Mouse (Mus musculus) stomach, postnatal 0 days (tissue): ENCODE measurements at regions not wholly inside any gene's neighbourhood (a gene's known extent, or its start where the extent isn't known, plus 50 kb on each side); places are given as distances from the start of the nearest gene placed in this dataset.
"Not testable (repeated sequence)": the region's sequence is repeated elsewhere in the genome, so short reads cannot be mapped to it uniquely, and the experiment has no call there.

Experiments used
- ATAC-seq: fragments of 200-750 bp; cut with Nextera tagmentation; 2 replicates; pipeline ENCODE4 v1.8.0; 2017; ENCODE audit not compliant: low FRiP score, low TSS enrichment
- DNase-seq: peaks from one replicate; pipeline ENCODE4 v3.0.0-alpha.2; 2016; ENCODE audit warnings: low spot score
- H3K27ac ChIP-seq: fragments of 300-500 bp; sonication (generic); replicated peaks from 2 replicates; pipeline ENCODE4 v1.5.1; 2014; ENCODE audit warnings: mild to moderate bottlenecking, control low read depth
- H3K27me3 ChIP-seq: fragments of 300-500 bp; sonication (generic); 2 replicates; pipeline ENCODE4 v1.6.1; 2014; ENCODE audit warnings: low read length; ENCODE audit not compliant: control insufficient read depth, insufficient read depth
- H3K36me3 ChIP-seq: fragments of 300-500 bp; sonication (generic); 2 replicates; pipeline ENCODE4 v1.6.1; 2014; ENCODE audit warnings: low read length, mixed read lengths; ENCODE audit not compliant: control insufficient read depth, insufficient read depth
- H3K4me1 ChIP-seq: fragments of 300-500 bp; sonication (generic); replicated peaks from 2 replicates; pipeline ENCODE4 v1.6.1; 2014; ENCODE audit warnings: antibody characterized with exemption; ENCODE audit not compliant: control insufficient read depth, insufficient read depth
- H3K4me2 ChIP-seq: fragments of 300-500 bp; sonication (generic); replicated peaks from 2 replicates; pipeline ENCODE4 v1.6.1; 2014; ENCODE audit warnings: low read depth, mild to moderate bottlenecking, control low read depth, moderate library complexity
- H3K4me3 ChIP-seq: fragments of 300-500 bp; sonication (generic); 2 replicates; pipeline ENCODE4 v1.5.1; 2014; ENCODE audit warnings: low read depth, low read length, control low read depth
- H3K9ac ChIP-seq: fragments of 300-500 bp; sonication (generic); 2 replicates; pipeline ENCODE4 v1.6.1; 2014; ENCODE audit warnings: mild to moderate bottlenecking, low read length, control low read depth, mixed read lengths
- H3K9me3 ChIP-seq: fragments of 300-500 bp; sonication (generic); 2 replicates; pipeline ENCODE4 v1.6.1; 2016; ENCODE audit warnings: low read length; ENCODE audit not compliant: control insufficient read depth
- CTCF ChIP-seq: IDR thresholded peaks from 2 replicates; pipeline ENCODE4 v1.5.1; 2016; ENCODE audit warnings: antibody characterized with exemption, low read depth, mild to moderate bottlenecking, moderate library complexity
- EP300 ChIP-seq: optimal IDR thresholded peaks from 2 replicates; pipeline ENCODE3; 2016; ENCODE audit warnings: antibody characterized with exemption
- WGBS: fragments of 180-500 bp; shearing (Covaris S2); extraction: QIAGEN DNeasy Blood & Tissue Kit; methylation state at CpG from one replicate; pipeline ENCODE4 v1.1.7; 2014; 5-methylcytosine and 5-hydroxymethylcytosine counted together

DNA sequence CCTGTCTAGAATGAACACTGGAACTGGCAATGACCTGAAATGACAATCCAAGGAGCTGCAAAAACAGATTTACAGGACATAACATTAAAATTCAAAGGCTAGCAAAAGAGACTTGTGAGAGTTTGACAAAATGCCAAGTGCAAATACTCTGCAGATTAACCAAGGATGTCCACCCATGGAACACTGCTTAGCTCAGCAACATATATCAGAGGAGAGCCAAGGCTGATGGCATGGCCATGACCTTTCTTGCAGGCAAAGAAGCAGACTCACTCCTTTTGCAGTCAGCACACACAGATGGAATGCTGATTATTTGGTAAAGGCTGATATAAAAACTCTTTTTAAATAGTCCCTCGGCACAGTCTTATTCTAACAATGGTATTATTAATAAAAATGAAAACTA lies 320.3 kb upstream of the St6gal2 start:
- ATAC-seq (no peak), DNase-seq (no peak)
- TF ChIP-seq EP300, result no peak
- TF ChIP-seq CTCF, result no peak
- Histone ChIP-seq H3K4me1 (no peaks in the 10 kb centered on the region), H3K4me3 (no peak overlapping the region), H3K4me2 (no peak overlapping the region), H3K36me3 (no peaks in the 10 kb centered on the region), H3K27ac (no peak overlapping the region), H3K27me3 (no peaks in the 10 kb centered on the region), H3K9me3 (no peaks in the 10 kb centered on the region), H3K9ac (no peak overlapping the region)
- 59% methylated on average over 1 of the region's 1 CpGs for WGBS

GRCm38 (mm10) chr17:55130100-55130499 lies 315.1 kb upstream of the St6gal2 start:
- H3K4me2 ChIP-seq, H3K36me3 ChIP-seq, DNase-seq, H3K4me1 ChIP-seq, H3K27me3 ChIP-seq, H3K4me3 ChIP-seq, H3K9me3 ChIP-seq, H3K9ac ChIP-seq, H3K27ac ChIP-seq: not testable (repeated sequence)
- ATAC-seq, result peak; percentile 97
- 73% methylated on average over 5 of the region's 5 CpGs for WGBS
